Mouse (Mus musculus) forebrain, embryonic 11.5 days (tissue): ENCODE measurements around the gene Gpx4. TPM values are rescaled to one million over a fixed set of nuclear protein-coding genes. Genes with fewer than 3 reads are reported as not detected.
A peak's percentile ranks its signal among the peaks of the same experiment; 100 is the strongest.

ENCODE experiments used
- ATAC-seq: fragments of 200-750 bp; cut with Nextera tagmentation; replicated peaks from 2 replicates; pipeline ENCODE4 v1.8.0; 2017; ENCODE audit warnings: moderate TSS enrichment; ENCODE audit not compliant: low FRiP score
- DNase-seq: peaks from one replicate; pipeline ENCODE4 v3.0.0-alpha.2; 2017; ENCODE audit warnings: low spot score
- H3K27ac ChIP-seq: fragments of 300-500 bp; sonication (generic); 2 replicates; pipeline ENCODE4 v1.5.1; 2014; ENCODE audit warnings: low read depth, low read length
- H3K27me3 ChIP-seq: fragments of 300-500 bp; sonication (generic); 2 replicates; pipeline ENCODE4 v1.6.1; 2014; ENCODE audit warnings: mild to moderate bottlenecking, low read length, mixed read lengths; ENCODE audit not compliant: control insufficient read depth, insufficient read depth
- H3K36me3 ChIP-seq: fragments of 300-500 bp; sonication (generic); 2 replicates; pipeline ENCODE4 v1.6.1; 2014; ENCODE audit warnings: mild to moderate bottlenecking, low read length, moderate library complexity, mixed read lengths; ENCODE audit not compliant: control insufficient read depth, insufficient read depth
- H3K4me1 ChIP-seq: fragments of 300-500 bp; sonication (generic); replicated peaks from 2 replicates; pipeline ENCODE4 v1.6.1; 2014; ENCODE audit warnings: low read length, mixed read lengths; ENCODE audit not compliant: control insufficient read depth, insufficient read depth
- H3K4me2 ChIP-seq: fragments of 300-500 bp; sonication (generic); 2 replicates; pipeline ENCODE4 v1.6.1; 2014; ENCODE audit warnings: low read depth, mild to moderate bottlenecking, low read length, moderate library complexity, mixed read lengths; ENCODE audit not compliant: severe bottlenecking
- H3K4me3 ChIP-seq: fragments of 300-500 bp; sonication (generic); 2 replicates; pipeline ENCODE4 v1.5.1; 2014; ENCODE audit warnings: low read depth, low read length
- H3K9ac ChIP-seq: fragments of 300-500 bp; sonication (generic); 2 replicates; pipeline ENCODE4 v1.6.1; 2014; ENCODE audit warnings: low read length
- H3K9me3 ChIP-seq: fragments of 300-500 bp; sonication (generic); 2 replicates; pipeline ENCODE4 v1.6.1; 2016; ENCODE audit warnings: low read length, mixed read lengths; ENCODE audit not compliant: control insufficient read depth
- WGBS: fragments of 180-500 bp; shearing (Covaris S2); extraction: QIAGEN DNeasy Blood & Tissue Kit; methylation state at CpG from one replicate; pipeline ENCODE4 v1.1.7; 2014; 5-methylcytosine and 5-hydroxymethylcytosine counted together
- polyA plus RNA-seq: library from polyadenylated mRNA; unstranded; fragments of >200 nt; fragmentation: Nextera tagmentation; extraction: Ambion mirVana; gene quantifications from 2 replicates; pipeline ENCODE4 v1.2.1, GENCODE M21; 2014

The Gpx4 gene
- polyA plus RNA-seq, 1 experiment from 2014 or later = 516 TPM

- no peaks in the 10 kb centered on the region for H3K36me3 ChIP-seq
- ATAC-seq (no peak), DNase-seq (no peak)
- no peaks in the 10 kb centered on the region for H3K9me3 ChIP-seq
- no peaks in the 10 kb centered on the region for H3K4me1 ChIP-seq
- H3K27me3 ChIP-seq = no peaks in the 10 kb centered on the region
- no peak overlapping the region for H3K4me3 ChIP-seq
- H3K27ac ChIP-seq = no peak overlapping the region
- H3K9ac ChIP-seq = no peak overlapping the region
- no peak overlapping the region for H3K4me2 ChIP-seq
- 90% methylated on average over 4 of the region's 4 CpGs for WGBS
These were observed 23.0 kb downstream of the Gpx4 start for GRCm38 (mm10) chr10:80069948-80070450.

DNA sequence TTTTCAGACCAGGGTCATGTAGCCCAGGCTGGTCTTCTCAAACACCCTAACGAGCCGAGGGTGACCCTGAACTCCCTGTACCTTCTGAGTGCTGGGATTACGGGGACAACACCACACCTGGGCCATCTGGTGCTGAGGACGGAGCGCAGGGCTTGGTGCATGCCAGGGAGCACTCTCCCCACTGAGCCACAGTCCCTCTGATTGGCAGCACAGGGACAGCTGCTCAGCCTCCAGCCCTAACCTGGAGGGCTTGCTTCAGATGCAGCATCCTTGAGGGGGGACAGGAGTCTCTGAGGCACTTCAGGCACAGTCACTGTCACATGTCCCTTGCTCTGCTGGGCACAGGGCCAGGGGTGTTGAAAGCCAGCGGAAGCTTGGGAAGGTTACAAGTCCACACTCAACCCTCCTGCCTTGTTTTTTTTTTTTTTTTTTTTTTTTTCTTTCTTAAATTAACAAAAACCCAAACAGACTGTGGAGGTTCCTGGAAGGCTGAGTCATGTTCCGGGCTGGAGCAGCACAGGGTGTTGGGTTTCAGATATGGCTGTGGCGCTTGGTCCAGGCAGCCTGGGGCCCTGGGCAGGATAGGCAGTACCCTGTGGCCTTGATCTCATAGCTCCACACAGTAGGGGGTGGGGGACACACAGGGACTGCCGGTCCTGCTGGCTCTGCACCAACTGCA, 24.0 kb downstream of the Gpx4 start:
- Histone ChIP-seq H3K9me3 (no peaks in the 10 kb centered on the region), H3K4me1 (peaks cover 4% of the 10 kb centered on the region; the same call in 1 of the 2 replicates), H3K36me3 (no peaks in the 10 kb centered on the region), H3K27ac (0 out of 2 replicates have a peak overlapping the region, but pooled peaks have one; percentile 31), H3K4me2 (no peak overlapping the region), H3K9ac (no peak overlapping the region), H3K4me3 (no peak overlapping the region), H3K27me3 (no peaks in the 10 kb centered on the region)
- DNase-seq (no peak), ATAC-seq (0 out of 2 replicates have a peak, but pooled peaks have one; percentile 50)
- 80% methylated on average over 9 of the region's 9 CpGs for WGBS

- no peak for ATAC-seq
- peaks cover 4% of the 10 kb centered on the region; the same call in 1 of the 2 replicates for H3K4me1 ChIP-seq
- no peaks in the 10 kb centered on the region for H3K36me3 ChIP-seq
- WGBS = 86% methylated on average over 3 of the region's 3 CpGs
- no peaks in the 10 kb centered on the region for H3K9me3 ChIP-seq
- no peak overlapping the region for H3K4me2 ChIP-seq
- H3K27ac ChIP-seq = 0 out of 2 replicates have a peak overlapping the region, but pooled peaks have one; percentile 4
- H3K4me3 ChIP-seq = no peak overlapping the region
- no peaks in the 10 kb centered on the region for H3K27me3 ChIP-seq
- H3K9ac ChIP-seq = no peak overlapping the region
- no peak for DNase-seq
These were observed 24.5 kb downstream of the Gpx4 start for GRCm38 (mm10) chr10:80071516-80071900.

DNA sequence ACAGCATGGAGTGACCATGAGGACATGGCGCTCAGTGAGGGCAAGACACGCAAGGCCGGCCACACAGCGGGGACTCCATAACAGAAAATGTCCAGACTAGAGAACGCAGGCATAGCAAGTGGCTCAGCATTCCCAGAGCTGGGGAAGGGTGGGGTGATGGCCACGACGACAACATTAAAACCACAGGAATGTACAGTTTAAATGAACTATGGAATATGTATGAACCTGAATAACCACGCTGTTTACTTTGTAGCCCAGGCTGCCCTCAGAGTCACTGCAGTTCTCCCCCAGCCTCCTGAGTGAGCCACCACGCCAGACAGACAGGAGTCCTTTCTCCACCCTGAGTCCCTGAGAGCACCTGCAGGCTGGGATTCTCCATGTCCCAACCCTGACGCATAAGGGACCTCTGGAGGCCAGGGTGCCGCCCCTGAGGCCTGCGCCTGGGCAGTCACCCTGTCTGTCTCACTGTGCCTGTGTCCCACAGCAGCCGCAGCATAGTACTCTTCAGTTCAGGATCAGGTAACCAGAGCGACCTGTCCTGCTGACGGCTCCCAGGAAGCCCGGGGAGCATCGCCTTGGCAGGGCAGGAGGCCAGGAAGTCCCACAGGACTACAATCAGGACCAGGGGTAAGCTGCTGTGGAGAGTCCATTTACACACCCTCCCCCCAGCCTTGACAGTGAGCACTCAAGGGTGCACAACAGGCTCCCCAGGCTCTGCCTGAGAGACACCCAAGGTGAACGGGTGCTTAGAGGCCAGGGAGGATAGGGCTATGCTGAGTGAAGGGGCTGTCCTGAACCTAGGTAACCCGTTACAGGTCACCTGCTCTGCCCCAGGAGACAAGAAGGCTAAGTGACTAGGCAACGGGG, 25.9 kb downstream of the Gpx4 start:
- 85% methylated on average over 20 of the region's 20 CpGs for WGBS
- H3K9me3 ChIP-seq = no peaks in the 10 kb centered on the region
- no peak overlapping the region for H3K27ac ChIP-seq
- DNase-seq (no peak), ATAC-seq (no peak)
- H3K4me2 ChIP-seq = no peak overlapping the region
- peaks cover 4% of the 10 kb centered on the region; the same call in 1 of the 2 replicates for H3K4me1 ChIP-seq
- H3K27me3 ChIP-seq = no peaks in the 10 kb centered on the region
- no peak overlapping the region for H3K4me3 ChIP-seq
- no peak overlapping the region for H3K9ac ChIP-seq
- no peaks in the 10 kb centered on the region for H3K36me3 ChIP-seq

- ATAC-seq (no peak), DNase-seq (no peak)
- H3K9me3 ChIP-seq = no peaks in the 10 kb centered on the region
- H3K27ac ChIP-seq = no peak overlapping the region
- H3K9ac ChIP-seq = peak overlapping the region; percentile 23
- 16% methylated on average over 28 of the region's 28 CpGs for WGBS
- 0 out of 2 replicates have a peak overlapping the region, but pooled peaks have one; percentile 8 for H3K4me2 ChIP-seq
- H3K36me3 ChIP-seq = no peaks in the 10 kb centered on the region
- no peaks in the 10 kb centered on the region for H3K27me3 ChIP-seq
- peaks cover 4% of the 10 kb centered on the region; the same call in 1 of the 2 replicates for H3K4me1 ChIP-seq
- H3K4me3 ChIP-seq = no peak overlapping the region
These were observed 28.0 kb downstream of the Gpx4 start for GRCm38 (mm10) chr10:80074813-80075601.

GRCm38 (mm10) chr10:80075924-80076323, 29.0 kb downstream of the Gpx4 start:
- ATAC-seq = no peak
- Histone ChIP-seq H3K4me2 (no peak overlapping the region), H3K9ac (no peak overlapping the region), H3K27me3 (no peaks in the 10 kb centered on the region), H3K4me3 (no peak overlapping the region), H3K27ac (no peak overlapping the region), H3K4me1 (peaks cover 4% of the 10 kb centered on the region; the same call in 1 of the 2 replicates), H3K36me3 (no peaks in the 10 kb centered on the region), H3K9me3 (no peaks in the 10 kb centered on the region)
- DNase-seq = no peak
- 45% methylated on average over 1 of the region's 1 CpGs for WGBS

- DNase-seq (no peak), ATAC-seq (no peak)
- Histone ChIP-seq H3K4me1 (peaks cover 4% of the 10 kb centered on the region; the same call in 1 of the 2 replicates), H3K4me2 (no peak overlapping the region), H3K4me3 (no peak overlapping the region), H3K9ac (no peak overlapping the region), H3K27me3 (no peaks in the 10 kb centered on the region), H3K9me3 (no peaks in the 10 kb centered on the region), H3K27ac (no peak overlapping the region), H3K36me3 (no peaks in the 10 kb centered on the region)
- 92% methylated on average over 4 of the region's 4 CpGs for WGBS
These were observed 29.4 kb downstream of the Gpx4 start for GRCm38 (mm10) chr10:80076386-80076785.

DNA sequence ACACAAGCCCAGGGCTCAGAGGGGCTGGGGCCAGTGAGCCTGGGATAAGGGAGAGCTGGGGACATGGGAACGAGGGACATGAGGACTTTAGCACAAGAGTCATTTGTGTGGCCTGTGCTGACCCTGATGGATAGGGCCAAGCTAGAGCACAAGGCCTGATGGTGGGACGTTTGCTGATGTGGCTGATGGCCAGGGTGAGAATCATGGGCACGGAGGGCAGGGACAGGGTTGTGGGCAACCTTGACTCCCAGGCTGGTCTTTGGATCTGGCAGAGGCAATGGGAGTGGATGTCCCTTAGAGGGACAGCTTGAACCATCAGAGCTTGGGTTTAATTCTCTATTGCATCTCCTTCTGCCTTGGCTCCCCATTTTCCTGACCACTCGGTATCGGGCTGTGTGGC, 30.3 kb downstream of the Gpx4 start:
- Histone ChIP-seq H3K27me3 (no peaks in the 10 kb centered on the region), H3K4me2 (no peak overlapping the region), H3K4me1 (peaks cover 4% of the 10 kb centered on the region; the same call in 1 of the 2 replicates), H3K4me3 (no peak overlapping the region), H3K36me3 (peaks cover 2% of the 10 kb centered on the region; the same call in 1 of the 2 replicates), H3K9ac (no peak overlapping the region), H3K27ac (no peak overlapping the region), H3K9me3 (no peaks in the 10 kb centered on the region)
- ATAC-seq (no peak), DNase-seq (no peak)
- 86% methylated on average over 5 of the region's 5 CpGs for WGBS
